Mouse (Mus musculus) kidney, adult 8-10 months (tissue): ENCODE data around the gene Fam71f1.

Source experiments
- DNase-seq, 2 experiments: peaks; one replicate each; pipeline ENCODE4 v3.0.0; 2022

Fam71f1 gene

DNA sequence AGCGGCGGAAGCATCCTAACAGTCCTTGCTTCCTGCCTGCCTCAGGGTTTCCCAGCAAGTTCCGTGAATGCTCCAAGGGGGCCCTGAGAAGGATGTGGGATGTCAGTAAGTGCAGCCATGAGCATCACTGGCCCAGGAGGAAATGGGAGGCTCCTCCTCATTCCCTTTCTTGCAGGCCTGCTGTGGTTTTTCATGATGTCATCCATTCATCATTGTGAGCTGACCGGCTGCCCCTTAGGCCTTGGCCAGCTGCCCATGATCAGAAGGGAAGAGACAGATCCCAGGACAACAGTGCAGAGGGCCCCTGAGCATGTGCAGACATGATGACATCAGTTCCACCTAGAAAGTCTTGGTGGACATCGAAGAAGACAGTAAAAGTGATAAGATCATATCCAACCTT, at the start of gene Fam71f1:
Fam71f1 (plus strand) TSS at position 262 of the 400 bp plus-strand sequence.
- DNase-seq, result peak; percentile 14 to 21

DNA sequence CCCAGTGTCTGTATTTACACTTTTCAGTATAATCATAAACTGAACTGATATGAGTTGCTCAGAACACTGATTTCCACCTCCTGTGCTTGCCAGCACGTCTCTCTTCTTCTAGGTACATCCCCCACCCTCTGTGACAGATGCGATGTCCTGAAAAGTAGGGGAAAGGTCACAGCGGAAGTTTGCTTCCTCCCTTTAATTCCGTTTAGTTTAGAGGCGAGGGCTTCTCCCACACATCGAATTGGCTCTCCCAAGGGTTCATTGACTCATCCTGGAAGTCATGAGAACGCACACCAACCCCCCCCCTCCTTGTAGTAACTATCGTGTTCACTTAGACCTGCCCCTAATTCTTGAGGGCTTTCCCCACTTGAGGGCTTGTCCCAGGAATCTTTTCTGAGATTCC, 48.0 kb upstream of the Fam71f1 start:
- DNase-seq, result peak in 1 of 2 experiments; percentile 8

DNA sequence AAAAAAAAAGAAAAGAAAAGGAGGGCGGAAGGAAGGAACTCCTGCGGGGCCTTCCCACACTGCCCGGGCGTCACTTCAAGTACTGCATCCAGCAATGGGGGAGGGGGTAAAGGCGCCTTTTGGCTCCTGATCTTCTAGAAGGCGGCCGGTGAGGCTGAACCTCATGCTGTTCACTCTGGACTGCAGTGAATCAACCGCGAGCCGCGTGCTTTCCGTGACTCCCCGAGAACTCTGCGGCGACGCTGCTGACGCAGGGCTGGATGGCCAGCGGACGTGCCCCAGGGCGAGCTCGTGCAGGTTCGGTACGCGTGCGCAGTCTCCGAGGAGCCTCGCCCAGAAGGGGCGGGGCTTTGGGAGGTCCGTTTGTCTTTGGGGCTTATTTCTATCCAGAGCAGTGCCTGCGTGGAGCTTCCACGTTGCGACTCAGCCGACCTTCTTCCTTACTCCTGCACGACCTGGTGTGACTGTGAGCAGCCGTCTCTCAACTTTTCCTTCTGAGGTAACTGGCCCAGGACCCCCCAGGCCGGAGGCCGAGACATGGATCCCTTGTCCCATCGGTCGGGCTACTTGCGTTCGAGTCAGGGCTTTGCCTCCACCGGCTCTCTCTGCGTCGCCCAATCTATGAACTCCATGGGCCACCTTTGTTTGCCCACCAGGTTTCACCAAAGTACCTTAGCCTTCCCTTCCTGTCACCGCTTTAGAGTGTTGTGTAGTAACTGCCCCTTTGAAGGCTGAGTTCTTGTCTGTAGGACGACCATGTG, 46.4 kb upstream of the Fam71f1 start, which contains the start of gene Hilpda:
Hilpda (plus strand) TSS at position 177 of the 761 bp plus-strand sequence.
- DNase-seq, result peak; percentile 90 to 93

DNA sequence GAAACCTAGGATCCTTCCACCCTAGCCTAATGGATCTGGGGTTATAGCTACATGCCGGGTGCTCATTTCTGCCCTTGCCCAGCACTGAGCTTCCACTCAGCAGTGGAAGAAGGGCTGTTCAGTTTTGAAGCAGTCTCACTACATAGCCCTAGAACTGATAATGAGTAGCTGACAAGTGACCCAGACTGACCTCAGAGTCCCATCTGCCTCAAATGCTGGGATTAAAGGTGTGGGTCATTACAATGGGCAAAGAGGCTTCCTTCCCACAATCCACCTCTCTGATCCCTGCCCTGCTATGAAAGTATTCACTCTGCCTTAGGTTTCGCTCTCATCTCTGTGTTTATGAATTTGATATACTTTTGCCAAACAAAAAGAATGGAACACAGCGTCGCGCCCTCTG, 42.2 kb upstream of the Fam71f1 start:
- DNase-seq, result no peak

DNA sequence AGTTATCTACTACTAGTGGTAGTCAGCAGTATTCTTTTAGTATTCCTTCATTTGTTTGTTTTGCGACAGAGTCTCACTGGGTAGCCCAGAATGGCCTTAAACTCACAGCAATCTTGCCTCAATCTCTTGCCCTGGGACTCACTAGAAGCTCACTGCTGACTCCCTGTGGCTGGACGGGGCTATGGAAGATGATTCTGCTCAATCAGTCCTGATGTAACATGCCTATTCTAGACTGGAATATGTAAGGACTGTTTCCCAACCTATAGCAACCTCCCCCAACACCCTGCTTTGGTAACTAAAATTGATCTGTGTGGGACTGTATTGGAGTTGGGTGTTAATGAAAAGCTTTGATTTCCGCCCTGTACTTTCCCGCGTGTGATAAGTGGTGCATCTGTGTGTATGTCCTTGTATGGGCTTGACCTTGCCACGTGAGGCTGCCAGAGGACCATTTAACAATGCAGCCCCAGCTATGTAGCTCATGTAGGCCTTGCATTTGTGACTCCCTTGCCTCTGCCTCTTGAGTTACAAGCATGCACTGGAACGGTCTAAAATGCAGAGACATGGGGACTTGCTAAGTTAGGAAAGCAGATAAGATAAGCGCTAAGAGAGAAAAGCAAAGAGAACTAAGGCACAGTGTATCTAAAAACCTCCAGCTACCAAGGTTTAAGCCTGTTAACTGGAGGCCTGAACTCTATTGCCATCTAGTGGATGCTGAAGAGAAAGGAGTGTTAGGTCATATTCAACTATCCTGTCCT, 40.2 kb upstream of the Fam71f1 start:
- DNase-seq, result peak; percentile 15 to 31

DNA sequence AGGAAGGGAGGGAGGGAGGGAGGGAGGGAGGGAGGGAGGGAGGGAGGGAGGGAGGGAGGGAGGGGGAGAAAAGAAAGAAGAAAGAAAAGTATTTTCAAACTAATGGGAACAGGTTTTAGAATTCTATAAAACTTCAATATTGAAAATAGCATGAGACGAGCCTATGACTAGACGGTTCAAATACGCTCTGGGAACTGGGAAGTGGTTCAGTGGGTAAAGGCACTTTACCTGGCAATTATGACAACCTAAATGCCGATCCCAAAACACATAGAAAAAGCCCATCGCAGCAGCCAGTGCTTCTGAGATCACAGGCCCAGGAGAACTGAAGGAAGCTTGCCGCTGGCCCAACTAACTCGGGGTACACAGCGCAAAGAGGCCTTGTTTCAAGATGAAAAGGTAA, 39.6 kb upstream of the Fam71f1 start, which contains the start of gene Fam71f2:
Fam71f2 (plus strand) TSS at position 301 of the 400 bp plus-strand sequence.
- no peak for DNase-seq

DNA sequence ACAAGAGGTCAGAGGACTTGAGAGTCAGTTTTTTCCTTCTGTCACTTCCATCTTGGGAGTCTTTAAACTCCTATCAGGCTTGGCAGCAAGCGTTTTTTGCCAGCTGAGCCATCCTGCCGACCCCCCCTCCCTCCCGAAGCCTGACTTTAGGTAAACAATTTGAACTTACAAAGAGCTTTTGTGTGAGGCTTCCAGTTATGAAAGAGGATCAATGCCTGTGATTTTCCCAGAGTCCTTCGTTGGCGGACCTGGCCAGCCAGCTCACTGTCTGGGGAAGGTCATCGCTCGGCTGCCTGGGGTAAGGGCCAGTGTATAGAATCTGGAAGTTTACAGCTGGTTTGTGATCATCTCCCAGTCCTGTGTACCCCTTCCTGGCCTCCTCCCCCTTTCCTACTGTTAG, 38.3 kb upstream of the Fam71f1 start:
- no peak for DNase-seq

DNA sequence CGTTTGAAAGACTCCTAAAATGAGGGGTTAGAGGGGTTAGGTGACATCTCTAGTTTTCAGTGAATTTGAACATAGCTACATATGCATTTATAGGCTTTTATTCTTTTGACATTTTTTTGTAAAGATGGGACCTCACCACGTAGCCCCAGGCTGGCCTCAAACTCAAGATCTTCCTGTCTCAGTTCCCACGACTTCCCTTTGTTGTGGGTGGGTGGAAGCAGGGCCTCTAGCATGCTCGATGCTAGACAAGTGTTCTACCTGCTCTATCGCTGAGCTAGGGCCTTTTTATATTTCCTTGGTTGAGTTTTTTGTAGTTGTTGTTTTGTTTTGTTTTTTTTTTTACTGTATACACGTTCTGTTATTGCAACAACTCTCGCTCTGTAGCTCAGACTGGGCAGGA, 32.1 kb upstream of the Fam71f1 start:
- DNase-seq, result no peak

DNA sequence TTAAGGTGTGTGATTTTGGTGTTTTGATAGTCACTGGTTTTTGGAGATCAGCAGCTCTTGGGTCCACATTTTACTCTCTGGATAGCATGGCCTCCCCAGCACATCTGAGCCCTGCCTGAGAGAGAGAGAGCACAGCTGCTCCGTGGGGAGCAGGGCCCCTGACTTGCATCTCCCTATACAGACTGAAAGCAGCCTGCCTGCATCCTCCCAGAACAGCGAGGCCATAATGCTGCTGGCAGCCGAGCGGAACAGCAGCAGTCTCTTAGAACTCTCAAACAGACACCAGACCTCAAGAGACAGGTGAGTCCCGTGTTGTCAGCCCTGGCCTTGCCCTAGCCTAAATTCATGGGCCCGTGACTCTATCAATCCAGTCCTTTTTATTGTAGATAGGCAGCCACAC, 31.5 kb upstream of the Fam71f1 start:
- no peak for DNase-seq

DNA sequence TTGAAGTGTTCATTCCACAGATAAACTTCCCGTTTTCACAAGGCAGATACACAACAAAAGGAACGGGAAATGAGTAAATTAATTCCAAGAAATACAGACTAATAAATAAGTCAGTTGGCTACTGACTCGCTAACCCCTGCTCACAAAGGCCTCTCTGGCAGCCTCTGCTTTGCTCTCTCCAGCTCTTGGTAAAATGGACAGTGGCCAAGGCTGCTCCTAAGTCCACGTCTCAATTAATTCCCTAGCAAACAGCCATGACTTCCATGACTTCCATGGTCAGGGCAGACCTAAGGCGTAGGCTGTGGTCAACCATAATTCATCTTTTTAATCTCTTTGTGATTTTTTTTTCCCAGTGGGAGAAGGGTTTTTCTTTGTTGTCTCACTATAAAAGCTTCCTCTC, 31.0 kb upstream of the Fam71f1 start:
- DNase-seq, result no peak

DNA sequence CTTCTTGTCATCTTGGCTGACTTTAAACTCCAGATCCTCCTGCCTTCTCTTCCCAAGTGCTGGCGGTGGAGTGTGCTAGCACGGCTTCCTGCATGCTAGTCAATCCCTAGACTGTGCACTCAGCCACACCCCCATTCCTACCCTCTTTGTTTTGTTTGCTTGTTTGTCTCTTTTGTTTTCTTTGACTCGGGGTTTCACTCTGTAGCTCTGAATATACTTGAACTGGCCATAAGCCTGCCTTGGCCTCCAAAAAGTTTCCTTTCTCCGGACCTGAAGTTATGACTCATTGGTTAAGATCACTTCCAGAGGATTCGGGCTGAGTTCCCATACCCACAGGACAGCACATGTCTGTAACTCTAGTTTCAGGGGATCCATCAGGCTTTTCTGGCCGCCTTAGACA, 30.3 kb upstream of the Fam71f1 start:
- DNase-seq, result no peak

DNA sequence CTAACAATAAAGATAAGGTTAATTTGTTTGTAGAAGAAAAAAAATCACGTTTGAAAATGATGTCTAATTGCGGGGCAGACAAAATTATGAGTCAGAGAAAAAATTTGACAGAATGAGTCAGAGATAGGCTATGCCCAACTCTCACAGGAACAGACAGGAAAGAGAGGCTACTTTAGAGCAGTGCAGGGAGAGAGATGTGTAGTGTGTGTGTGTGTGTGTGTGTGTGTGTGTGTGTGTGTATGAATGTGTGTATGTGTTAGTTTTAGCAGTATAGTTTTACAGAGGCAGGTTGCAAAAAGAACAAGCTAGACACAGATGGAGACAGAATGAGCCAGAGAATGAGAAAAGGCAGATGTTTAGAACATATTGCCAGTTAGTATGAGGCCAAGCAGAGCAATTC, 19.8 kb upstream of the Fam71f1 start:
- no peak for DNase-seq

DNA sequence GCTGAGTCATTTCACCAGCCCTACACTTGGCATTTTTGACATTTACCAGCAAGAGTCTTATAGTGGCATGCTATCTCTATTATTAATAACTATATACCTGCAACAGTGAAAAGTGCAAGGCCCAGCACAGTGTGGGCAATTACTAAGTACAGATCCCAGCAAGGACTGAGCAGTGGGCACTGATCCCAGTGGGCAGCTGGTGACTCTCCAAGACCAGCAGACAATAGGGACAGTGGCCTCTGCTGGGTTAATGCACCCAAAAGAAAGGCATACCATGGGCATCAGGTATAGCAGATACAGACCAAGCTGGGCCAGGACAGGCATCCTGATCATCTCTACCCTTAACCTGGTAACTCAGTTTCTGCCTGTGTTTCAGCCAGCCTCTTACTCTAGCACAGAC, 15.7 kb upstream of the Fam71f1 start:
- no peak for DNase-seq

DNA sequence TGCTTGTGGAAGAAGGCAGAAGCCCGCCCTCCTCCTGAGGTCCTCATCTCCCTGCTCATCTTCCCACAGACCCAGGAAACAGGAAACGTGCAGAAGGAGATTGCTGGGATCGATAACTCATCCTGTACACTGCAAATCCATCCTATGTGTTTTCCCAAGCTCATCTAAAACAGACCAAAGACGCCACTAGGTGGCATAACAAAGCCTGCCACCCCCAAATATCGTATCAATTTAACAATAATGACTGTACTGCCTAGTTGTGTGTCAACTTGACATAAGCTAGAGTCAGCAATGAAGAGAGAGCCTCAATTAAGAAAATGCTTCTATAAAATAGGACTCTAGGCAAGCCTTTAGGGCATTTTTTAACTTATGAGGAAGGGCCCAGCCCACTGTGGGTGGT, 15.2 kb upstream of the Fam71f1 start:
- DNase-seq, result no peak

DNA sequence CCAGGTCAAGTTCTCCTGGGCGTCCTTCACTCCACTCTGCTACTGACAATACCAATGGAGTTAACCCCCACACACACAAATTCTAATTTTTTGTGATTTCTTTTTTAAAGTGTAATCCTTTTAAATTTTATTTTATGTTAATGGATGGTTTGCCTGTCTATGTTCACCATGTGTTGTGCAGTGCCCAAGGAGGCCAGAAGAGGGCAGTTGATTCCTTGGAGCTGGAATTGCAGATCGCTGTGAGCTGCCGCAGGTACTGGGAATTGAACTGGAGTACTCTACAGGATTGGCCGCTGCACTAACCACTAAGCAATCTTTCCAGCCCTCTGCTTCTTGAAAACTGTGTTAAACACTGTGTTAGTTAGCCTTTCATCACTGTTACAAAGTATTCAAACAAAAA, 13.5 kb upstream of the Fam71f1 start:
- no peak for DNase-seq

DNA sequence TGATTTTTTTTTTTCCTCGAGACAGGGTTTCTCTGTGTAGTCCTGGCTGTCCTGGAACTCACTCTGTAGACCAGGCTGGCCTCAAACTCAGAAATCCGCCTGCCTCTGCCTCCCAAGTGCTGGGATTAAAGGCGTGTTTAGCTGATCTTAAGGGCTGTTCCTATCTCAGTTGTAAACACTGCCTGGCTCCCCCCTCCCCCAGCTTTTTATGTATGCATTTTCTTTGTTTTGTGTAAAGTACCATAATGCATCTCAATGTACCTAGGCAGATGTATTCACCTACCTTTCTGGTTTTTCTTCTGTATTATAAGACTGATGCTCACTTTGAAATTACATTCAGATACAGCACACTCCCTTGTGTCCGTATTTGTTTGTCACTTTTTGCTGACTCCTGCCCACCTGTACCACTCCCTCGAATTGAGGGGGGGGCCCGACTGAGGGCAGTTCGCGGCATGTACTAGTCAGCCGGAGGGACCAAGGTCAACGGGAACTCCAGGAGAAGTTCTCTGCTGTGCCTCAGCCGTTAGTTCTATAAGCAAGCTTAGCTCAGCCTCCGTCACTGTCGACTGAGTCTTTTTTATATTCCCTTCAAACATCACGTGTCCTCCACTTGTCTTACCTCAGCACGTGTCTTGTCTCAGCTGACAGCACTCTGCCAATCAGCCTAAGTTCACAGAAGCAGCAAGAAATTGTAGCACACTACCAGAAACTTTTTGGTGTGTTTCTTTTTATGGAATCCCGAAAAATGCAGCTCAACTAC, 9.9 kb upstream of the Fam71f1 start:
- DNase-seq, result no peak

DNA sequence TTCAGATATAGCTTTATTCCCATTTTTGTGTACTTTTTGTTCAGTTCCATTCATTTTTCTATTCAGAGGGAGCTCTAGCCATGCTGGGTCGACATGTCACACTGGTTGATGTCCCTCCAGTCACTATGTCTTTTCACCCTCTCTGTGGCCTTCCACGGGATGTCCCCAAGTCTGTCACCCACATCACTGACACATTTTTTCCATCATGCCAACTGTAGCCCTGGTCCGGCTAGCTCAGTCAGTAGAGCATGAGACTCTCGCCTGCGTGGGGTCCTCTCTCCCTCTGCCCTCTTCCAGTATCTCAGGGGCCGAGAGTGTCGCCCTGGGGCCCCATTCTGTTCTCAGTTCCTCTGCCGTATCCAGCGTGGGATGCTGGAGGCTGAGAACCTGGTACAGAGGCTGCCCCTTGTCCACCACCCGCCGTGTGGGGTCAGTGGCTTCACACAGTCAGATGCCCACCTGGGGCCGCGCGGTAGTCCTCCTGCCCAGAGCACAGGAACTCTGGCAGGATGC, 5.2 kb upstream of the Fam71f1 start:
- no peak for DNase-seq

DNA sequence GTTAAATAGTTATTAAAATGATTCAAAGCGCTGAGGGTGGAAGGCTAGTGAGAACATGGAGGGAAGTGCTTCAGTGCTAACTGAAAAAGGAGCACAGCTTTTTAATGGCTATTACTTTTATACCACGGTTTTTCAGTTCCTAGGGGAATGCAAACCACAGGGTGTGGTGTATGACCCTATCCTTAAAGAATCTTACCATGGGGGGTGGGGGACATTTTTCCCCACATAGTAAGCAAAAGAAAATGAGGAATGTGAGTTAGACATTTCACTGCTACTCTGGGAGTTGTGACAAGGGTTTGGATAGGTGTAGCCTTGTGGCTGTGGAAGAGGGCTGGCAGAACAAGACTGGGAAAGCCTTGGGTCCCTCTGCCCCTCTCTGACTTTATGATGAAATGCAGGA, 1.7 kb upstream of the Fam71f1 start:
- no peak for DNase-seq

DNA sequence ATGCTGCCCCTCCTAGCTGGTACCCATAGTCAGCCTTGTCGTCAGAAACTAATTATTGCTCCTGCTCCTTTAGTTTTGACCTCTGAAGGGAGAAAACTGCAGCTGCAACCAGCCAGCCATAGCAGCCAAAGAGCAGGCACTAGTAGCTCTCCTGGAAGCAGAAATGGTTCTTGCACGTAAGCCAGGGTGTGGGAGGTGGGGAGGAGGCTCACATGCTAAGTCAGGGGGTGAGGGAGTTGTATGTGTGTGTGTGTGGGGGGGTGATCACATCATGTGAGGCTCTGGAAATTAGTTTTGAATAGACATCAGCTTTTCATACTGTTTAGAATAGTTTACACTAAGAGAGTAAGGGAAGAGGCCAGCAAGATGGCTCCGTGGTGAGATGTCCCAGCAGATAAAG, 999 bp upstream of the Fam71f1 start:
- DNase-seq, result no peak

DNA sequence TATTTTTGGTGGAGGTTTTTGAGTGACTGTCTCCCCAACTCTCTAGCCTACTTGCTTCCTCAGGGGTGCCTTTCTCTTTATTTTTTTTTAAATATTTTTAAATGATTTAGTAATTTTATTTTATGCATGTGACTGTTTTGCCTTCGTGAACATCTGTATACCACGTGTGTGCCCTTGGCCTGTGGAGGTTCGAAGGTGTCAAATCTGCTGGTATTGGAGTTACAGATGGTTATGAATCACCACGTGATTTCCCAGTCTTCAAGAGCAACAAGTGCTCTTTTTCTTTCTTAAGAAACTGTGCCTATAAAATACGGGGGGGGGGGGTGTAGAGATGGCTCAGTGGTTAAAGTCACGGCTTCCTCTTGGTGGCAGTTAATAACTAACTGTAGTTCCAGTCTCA, 2.6 kb downstream of the Fam71f1 start:
- DNase-seq, result no peak

DNA sequence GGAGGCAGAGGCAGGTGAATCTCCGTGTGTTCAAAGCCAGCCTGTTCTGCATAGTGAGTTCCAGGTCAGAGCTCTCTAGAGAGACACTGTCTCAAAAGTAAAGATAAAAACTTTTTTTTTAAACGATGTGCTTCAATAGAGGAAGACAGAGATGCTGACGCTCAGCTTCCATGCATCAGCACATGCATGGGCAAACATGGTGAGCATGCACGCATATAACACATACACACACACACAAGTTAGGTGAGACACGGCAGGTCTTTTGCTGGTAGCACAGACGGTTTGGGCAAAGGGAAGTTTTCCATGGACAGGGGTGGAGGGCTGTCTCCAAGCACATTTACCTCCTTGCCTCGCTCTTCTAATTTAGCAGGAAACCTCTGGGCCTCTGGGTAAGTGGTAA, 3.2 kb downstream of the Fam71f1 start:
- DNase-seq, result no peak

DNA sequence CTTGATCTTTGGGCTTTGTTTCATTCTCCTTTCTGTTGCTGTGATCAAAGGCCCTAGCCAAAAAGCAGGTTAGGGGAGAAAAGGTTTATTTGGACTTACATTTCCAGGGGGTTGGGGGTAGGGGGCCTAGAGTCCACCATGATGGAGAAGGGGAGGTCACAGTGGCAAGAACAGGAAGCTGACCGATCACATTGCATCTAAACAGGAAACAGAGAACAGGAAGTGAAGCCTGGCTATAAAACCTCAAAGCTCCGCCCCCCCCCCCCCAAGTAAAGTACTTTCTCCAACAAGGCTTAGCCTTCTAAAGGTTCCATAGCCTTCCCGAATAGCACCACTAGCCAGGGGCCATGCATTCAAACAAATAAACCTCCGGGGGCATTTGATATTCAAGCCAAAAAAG, 3.8 kb downstream of the Fam71f1 start:
- DNase-seq, result no peak

DNA sequence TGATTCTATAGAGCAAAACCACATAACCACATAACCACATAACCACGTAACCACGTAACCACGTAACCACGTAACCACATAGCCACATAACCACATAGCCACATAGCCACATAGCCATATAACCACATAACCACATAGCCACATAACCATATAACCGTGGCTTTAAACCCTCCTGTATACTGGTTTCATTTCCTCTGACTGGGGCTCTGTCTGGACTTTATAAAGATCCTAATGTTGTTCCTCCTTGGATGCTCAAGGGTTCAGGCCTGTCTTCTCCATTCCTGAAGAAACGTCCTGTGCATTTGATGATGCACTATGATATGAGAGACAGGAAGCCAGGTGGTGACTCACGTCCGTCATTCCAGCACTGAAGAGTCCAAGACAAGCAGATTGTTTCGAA, 8.0 kb downstream of the Fam71f1 start:
- DNase-seq, result no peak
